Mouse (Mus musculus): Measurements from ENCODE around the gene Scn3a.

DNA sequence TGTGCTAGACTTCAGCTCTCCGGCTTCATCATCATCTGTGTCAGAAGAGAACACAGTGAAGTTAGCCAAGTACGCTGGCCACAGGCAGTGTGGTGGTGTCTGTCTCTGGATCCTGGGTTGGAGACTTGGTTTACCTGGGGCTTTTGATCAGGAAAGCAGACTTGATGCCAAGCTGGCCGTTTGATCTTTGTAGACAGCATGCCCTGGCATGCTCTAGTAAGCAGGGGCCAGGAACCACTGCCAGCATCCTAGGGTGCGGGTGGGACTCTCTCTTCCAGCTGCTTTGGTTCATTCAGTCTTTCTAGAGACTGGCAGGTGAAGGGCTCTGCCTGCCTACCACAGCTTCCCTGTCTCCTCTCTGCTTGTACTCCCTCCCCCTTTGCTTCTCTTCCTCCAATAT is 20.1 kb downstream of the Scn3a start:
- TF ChIP-seq POLR2A (IDR thresholded peaks at IDR 0.05; ENCODE audit: insufficient read depth, low read depth, low read length), result no peak
- no peak for TF ChIP-seq CTCF (IDR thresholded peaks at IDR 0.05; ENCODE audit: insufficient read depth, low read depth, low read length)
